Mouse (Mus musculus) heart, adult 2 months (tissue): Measurements from ENCODE around the gene Dmrtb1. TPM values are rescaled to one million over a fixed set of nuclear protein-coding genes. Genes with fewer than 3 reads are reported as not detected.

Experiments used
- DNase-seq, 2 experiments: peaks; one replicate each; pipeline ENCODE4 v3.0.0; 2021
- H3K27ac ChIP-seq: fragments of 200-600 bp; 2 replicates; pipeline ENCODE4 v1.8.1; 2022
- H3K27me3 ChIP-seq: fragments of 200-500 bp; 2 replicates; pipeline ENCODE4 v1.6.1; 2012; ENCODE audit warnings: mild to moderate bottlenecking, low read length, inconsistent platforms, mixed read lengths; ENCODE audit not compliant: control insufficient read depth, insufficient read depth
- H3K36me3 ChIP-seq: fragments of 200-500 bp; 2 replicates; pipeline ENCODE4 v1.6.1; 2012; ENCODE audit warnings: low read length, inconsistent platforms; ENCODE audit not compliant: control insufficient read depth, insufficient read depth
- H3K4me1 ChIP-seq: fragments of 200-500 bp; 2 replicates; pipeline ENCODE4 v1.6.1; 2011; ENCODE audit warnings: low read length; ENCODE audit not compliant: control insufficient read depth, insufficient read depth
- H3K4me3 ChIP-seq: fragments of 200-600 bp; 2 replicates; pipeline ENCODE4 v1.8.1; 2022
- H3K79me2 ChIP-seq: fragments of 200-500 bp; replicated peaks from 2 replicates; pipeline ENCODE4 v1.6.1; 2012; ENCODE audit warnings: mild to moderate bottlenecking, inconsistent platforms, low read length, moderate library complexity, mixed read lengths; ENCODE audit not compliant: control insufficient read depth, insufficient read depth
- H3K9ac ChIP-seq: fragments of 200-500 bp; 2 replicates; pipeline ENCODE4 v1.6.1; 2012; ENCODE audit warnings: low read depth, mild to moderate bottlenecking, control low read depth, inconsistent platforms, low read length, mixed read lengths
- CTCF ChIP-seq: fragments of 200-600 bp; IDR thresholded peaks from 2 replicates; pipeline ENCODE4 v1.8.1; 2022; ENCODE audit warnings: antibody characterized with exemption, mild to moderate bottlenecking, moderate library complexity
- EP300 ChIP-seq: fragments of 200-500 bp; IDR thresholded peaks from 2 replicates; pipeline ENCODE4 v1.6.1; 2011; ENCODE audit warnings: low read depth, low read length, control low read depth; ENCODE audit not compliant: insufficient read depth
- POLR2A ChIP-seq: fragments of 200-500 bp; IDR thresholded peaks from 2 replicates; pipeline ENCODE4 v1.6.1; 2011; ENCODE audit warnings: mild to moderate bottlenecking, low read depth, low read length, control low read depth; ENCODE audit not compliant: insufficient read depth
- WGBS: fragments of 180-500 bp; shearing (Covaris S2); methylation state at CpG from one replicate; pipeline ENCODE4 v1.1.7; 2018; 5-methylcytosine and 5-hydroxymethylcytosine counted together
- intact Hi-C: fragments of 180-260 bp; cut with DNase I; formaldehyde crosslinking; loops from one replicate; pipeline ENCODE4 v1.15.1; 2025
- microRNA-seq, 2 experiments: library from miRNA; unstranded; fragments of <30 nt; microRNA quantifications; one replicate each; pipeline ENCODE4 v1.2.0; 2021
- polyA plus RNA-seq: library from polyadenylated mRNA; depleted of rRNA; stranded (reverse); fragments of >200 nt; gene quantifications from 2 replicates; pipeline ENCODE4 v1.2.3, GENCODE M21; 2012; rRNA removed
- total RNA-seq, 2 experiments: library from RNA; stranded (reverse); gene quantifications; 2 replicates each; pipeline ENCODE4 v1.2.3; 2021

Dmrtb1 gene
- total and polyA plus RNA-seq, 3 experiments: 0.31 TPM; not detected in 2

- Histone ChIP-seq H3K27me3 (no peaks in the 10 kb centered on the region), H3K79me2 (no peaks in the 10 kb centered on the region), H3K9ac (no peak overlapping the region), H3K36me3 (no peaks in the 10 kb centered on the region), H3K4me3 (no peak overlapping the region), H3K4me1 (no peaks in the 10 kb centered on the region), H3K27ac (no peak overlapping the region)
- WGBS: 62% methylated on average over 3 of the region's 3 CpGs
- no peak for TF ChIP-seq POLR2A
- TF ChIP-seq CTCF: peak; percentile 68
- intact Hi-C loops: loop anchor here (5.0 kb wide), 1 partner anchor 215 kb away; no protein-coding TSS in a partner anchor
- DNase-seq: peak in 1 of 2 experiments; percentile 33
Observed at GRCm38 (mm10) chr4:107637670-107638069, 46.4 kb downstream of the Dmrtb1 start.

- 75% methylated on average over 6 of the region's 6 CpGs for WGBS
Observed at GRCm38 (mm10) chr4:107636099-107636498, 47.9 kb downstream of the Dmrtb1 start.

GRCm38 (mm10) chr4:107634631-107635030, 49.4 kb downstream of the Dmrtb1 start:
- no peak overlapping the region for H3K27ac ChIP-seq
- H3K4me3 ChIP-seq: no peak overlapping the region
- H3K27me3 ChIP-seq: no peaks in the 10 kb centered on the region
- H3K4me1 ChIP-seq: no peaks in the 10 kb centered on the region
- TF ChIP-seq EP300: no peak
- no peak for TF ChIP-seq CTCF
- no peak for TF ChIP-seq POLR2A
- 74% methylated on average over 6 of the region's 6 CpGs for WGBS
- H3K36me3 ChIP-seq: no peaks in the 10 kb centered on the region
- no peak overlapping the region for H3K9ac ChIP-seq
- H3K79me2 ChIP-seq: no peaks in the 10 kb centered on the region
- intact Hi-C loops: loop anchor here (5.0 kb wide), 1 partner anchor 212 kb away; no protein-coding TSS in a partner anchor
- DNase-seq: no peak

More at GRCm38 (mm10) chr4:107636099-107636498, 47.9 kb downstream of the Dmrtb1 start:
- intact Hi-C loops: loop anchor here (5.0 kb wide), 1 partner anchor 214 kb away; no protein-coding TSS in a partner anchor
- Histone ChIP-seq H3K4me1 (no peaks in the 10 kb centered on the region), H3K36me3 (no peaks in the 10 kb centered on the region), H3K27ac (no peak overlapping the region), H3K4me3 (no peak overlapping the region), H3K9ac (no peak overlapping the region), H3K27me3 (no peaks in the 10 kb centered on the region), H3K79me2 (no peaks in the 10 kb centered on the region)
- TF ChIP-seq EP300: no peak
- TF ChIP-seq CTCF: no peak
- no peak for TF ChIP-seq POLR2A
- no peak for DNase-seq

- H3K9ac ChIP-seq: no peak overlapping the region
- no peak overlapping the region for H3K4me3 ChIP-seq
- H3K36me3 ChIP-seq: no peaks in the 10 kb centered on the region
- TF ChIP-seq CTCF (no peak), EP300 (no peak), POLR2A (no peak)
- DNase-seq: no peak
- no peak overlapping the region for H3K27ac ChIP-seq
- no peaks in the 10 kb centered on the region for H3K79me2 ChIP-seq
- intact Hi-C loops: no loop called here
- H3K4me1 ChIP-seq: no peaks in the 10 kb centered on the region
- 63% methylated on average over 17 of the region's 17 CpGs for WGBS
- no peaks in the 10 kb centered on the region; the same call in 1 of the 2 replicates for H3K27me3 ChIP-seq
Observed at GRCm38 (mm10) chr4:107628921-107629411, 55.1 kb downstream of the Dmrtb1 start.

- TF ChIP-seq POLR2A: no peak
- no peak for TF ChIP-seq CTCF
- TF ChIP-seq EP300: no peak
- intact Hi-C loops: no loop called here
- no peak overlapping the region for H3K27ac ChIP-seq
- H3K27me3 ChIP-seq: no peaks in the 10 kb centered on the region; the same call in 1 of the 2 replicates
- WGBS: 52% methylated on average over 4 of the region's 4 CpGs
- no peaks in the 10 kb centered on the region for H3K4me1 ChIP-seq
- no peaks in the 10 kb centered on the region for H3K36me3 ChIP-seq
- H3K79me2 ChIP-seq: no peaks in the 10 kb centered on the region
- H3K4me3 ChIP-seq: no peak overlapping the region
- no peak for DNase-seq
- H3K9ac ChIP-seq: no peak overlapping the region
Observed at GRCm38 (mm10) chr4:107628226-107628625, 55.8 kb downstream of the Dmrtb1 start.

Small RNA genes lying within 50 kb of the gene (microRNA-seq; reads per million reads assigned to microRNA genes)
- 0 reads per million in 2 experiments for gene Gm25123

Other genes with a start within 250 kb of the Dmrtb1 start
- under 1 TPM; 0.30 to 0.52 TPM for gene Glis1, start 249.6 kb downstream of the Dmrtb1 start, total RNA-seq
- 0.18 and 0.29 TPM in 2 replicates for gene Glis1, start 249.6 kb downstream of the Dmrtb1 start, polyA plus RNA-seq
- 1 to 10 TPM in 1 of 2 experiments, under 1 TPM in 1; 0.68 to 1.1 TPM for gene Lrp8, start 118.0 kb upstream of the Dmrtb1 start, total RNA-seq
- 0.97 and 1.0 TPM in 2 replicates for gene Lrp8, start 118.0 kb upstream of the Dmrtb1 start, polyA plus RNA-seq
- 10 to 100 TPM; 40.2 to 43.2 TPM for gene Magoh, start 195.5 kb upstream of the Dmrtb1 start, total RNA-seq
- gene Magoh, start 195.5 kb upstream of the Dmrtb1 start, polyA plus RNA-seq: 38.8 and 45.1 TPM in 2 replicates
- gene 0610037L13Rik, start 205.6 kb upstream of the Dmrtb1 start, total RNA-seq: 10 to 100 TPM; 49.4 to 52.6 TPM
- gene 0610037L13Rik, start 205.6 kb upstream of the Dmrtb1 start, polyA plus RNA-seq: 41.9 and 62.9 TPM in 2 replicates
- gene Cpt2, start 239.4 kb upstream of the Dmrtb1 start, total RNA-seq: 100 to 1,000 TPM; 275 to 281 TPM
- gene Cpt2, start 239.4 kb upstream of the Dmrtb1 start, polyA plus RNA-seq: 278 and 312 TPM in 2 replicates